Mouse (Mus musculus): Measurements from ENCODE around the gene Atp5k.

Gene Atp5k

DNA sequence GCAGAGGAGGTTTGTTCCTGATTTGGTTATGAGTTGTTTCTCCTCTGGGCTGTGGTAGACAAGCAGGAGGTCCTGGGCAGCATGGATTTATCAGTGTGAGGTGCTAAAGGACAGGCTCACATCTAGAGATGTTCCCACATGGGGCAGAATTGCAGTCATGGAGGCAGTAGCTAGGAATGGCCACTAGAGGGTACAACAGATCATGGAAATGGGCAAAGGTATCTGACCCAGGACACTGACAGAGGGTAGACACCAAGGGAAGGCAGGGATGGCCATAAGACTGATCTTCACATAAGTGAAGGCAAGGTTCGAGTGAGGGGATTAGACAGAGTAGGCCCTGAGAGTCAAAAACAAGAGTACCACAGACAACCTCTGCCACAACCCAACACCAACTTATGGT, 7.1 kb downstream of the Atp5k start:
- DNase-seq (ENCODE audit: low spot score in 2 of 2), result peak; percentile 42 to 59

DNA sequence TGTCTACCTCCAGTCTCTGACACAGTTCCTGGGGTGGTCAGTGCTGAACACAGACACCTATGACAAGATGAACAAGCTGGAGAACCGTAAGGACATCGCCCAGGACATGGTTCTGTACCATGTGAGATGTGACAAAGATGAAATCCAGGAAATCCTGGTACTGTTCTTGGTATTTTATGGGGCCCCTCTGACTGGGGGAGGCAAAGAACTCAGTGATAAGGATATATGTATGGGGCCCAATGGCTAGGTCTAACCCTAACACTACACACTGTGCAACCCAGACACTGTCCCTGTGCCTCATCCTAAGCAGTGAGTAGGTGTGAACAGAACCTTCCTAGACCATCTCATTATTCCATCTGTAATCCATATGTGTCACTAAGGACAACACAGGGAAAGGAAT, 10.8 kb downstream of the Atp5k start:
- no peak for DNase-seq (ENCODE audit: low spot score in 2 of 2)

DNA sequence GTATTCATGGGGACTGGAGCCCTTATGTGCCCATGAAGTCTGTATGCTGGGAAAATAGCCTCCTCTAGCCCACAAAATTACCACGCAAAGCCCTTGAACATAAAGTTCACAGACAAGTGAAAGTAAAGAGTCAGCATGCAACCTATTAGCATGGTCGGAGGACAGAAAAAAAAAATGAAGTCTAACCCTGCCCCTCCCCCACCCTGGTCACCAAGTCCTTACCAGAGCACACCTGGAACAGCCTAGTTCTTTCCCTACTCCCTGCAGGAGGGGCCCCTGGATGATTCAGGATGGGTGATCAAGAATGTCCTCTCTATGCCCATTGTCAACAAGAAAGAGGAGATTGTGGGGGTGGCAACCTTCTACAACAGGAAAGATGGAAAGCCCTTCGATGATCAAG, 11.5 kb downstream of the Atp5k start:
- no peak for DNase-seq (ENCODE audit: low spot score in 2 of 2)

DNA sequence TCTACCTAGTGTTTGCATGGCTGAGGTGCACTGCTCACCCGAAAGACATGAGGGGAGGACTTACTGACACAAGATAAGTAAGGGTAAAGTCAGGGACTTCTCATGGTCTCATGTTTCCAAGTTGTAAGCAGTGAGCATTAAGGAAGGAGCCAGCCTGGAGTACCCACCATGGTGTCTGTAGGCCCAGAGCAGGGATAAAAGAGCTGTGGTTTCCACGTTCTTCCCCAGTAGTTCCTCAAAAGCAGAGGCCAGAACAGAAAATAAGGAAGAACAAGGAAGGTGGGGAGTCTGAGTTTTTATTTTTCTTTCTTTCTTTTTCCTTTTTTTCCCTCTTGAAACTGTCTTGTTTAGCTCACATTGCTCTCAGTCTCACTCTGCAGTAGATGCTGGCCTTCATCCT, 19.5 kb downstream of the Atp5k start:
- no peak for DNase-seq (ENCODE audit: low spot score in 2 of 2)

DNA sequence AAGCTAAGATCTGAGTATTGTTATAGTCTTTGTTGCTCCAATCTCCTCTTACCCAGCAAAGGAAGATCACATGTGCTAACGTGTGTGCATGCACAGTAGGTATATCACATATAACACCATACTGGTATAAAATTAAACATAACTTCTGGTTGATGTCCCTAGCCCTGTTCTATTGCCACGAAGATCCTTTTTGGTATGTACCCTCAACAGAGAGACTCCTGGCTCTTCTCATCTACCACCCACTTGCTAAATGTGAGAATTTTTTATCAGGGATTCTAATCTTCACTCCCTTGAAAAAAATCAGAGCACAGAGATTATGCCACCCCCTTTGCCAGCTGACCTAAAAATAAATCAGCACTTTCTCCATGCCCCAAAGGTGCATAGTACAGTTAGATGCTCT, 27.3 kb downstream of the Atp5k start:
- DNase-seq (ENCODE audit: low spot score in 2 of 2), result peak in 1 of 2 experiments; percentile 33

DNA sequence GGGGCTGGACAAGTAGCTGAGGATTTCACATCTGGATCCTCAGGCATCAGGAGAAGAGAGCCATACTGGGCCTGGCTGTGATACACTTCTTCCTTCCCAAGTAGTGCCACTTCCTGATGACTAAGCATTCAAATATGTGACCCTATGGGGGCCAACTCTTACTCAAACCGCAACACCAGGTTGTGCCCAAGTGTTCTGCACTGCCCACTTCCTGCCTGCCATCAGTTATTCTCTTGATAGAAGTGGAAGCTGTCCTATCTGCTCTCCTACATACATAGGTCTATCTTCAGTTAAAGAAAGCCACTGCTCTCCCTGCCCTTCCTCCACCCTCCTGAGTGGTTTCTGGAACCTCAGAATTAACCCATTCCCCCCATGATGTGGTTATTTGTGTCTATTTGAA, 28.8 kb downstream of the Atp5k start:
- DNase-seq (ENCODE audit: low spot score in 2 of 2), result no peak

DNA sequence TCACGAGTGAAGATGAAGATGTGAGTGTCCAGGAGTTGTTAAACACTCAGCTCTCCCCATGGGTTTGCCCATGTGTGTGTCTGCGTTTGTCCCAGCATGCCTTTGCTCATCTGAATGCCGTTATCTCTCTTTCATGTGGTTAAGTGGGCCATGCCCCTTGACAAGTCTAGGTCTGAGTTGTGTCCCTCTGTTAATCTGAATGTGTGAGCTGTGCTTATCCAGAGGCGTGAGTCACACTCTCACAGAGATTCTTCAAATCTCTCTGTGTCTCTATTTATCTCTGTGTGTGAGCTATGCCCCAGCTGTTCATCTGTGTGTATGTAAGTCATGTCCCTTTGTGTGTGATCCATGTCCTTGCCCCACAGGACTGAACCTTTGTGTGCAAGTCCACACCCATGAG, 30.8 kb downstream of the Atp5k start:
- DNase-seq (ENCODE audit: low spot score in 2 of 2), result no peak

DNA sequence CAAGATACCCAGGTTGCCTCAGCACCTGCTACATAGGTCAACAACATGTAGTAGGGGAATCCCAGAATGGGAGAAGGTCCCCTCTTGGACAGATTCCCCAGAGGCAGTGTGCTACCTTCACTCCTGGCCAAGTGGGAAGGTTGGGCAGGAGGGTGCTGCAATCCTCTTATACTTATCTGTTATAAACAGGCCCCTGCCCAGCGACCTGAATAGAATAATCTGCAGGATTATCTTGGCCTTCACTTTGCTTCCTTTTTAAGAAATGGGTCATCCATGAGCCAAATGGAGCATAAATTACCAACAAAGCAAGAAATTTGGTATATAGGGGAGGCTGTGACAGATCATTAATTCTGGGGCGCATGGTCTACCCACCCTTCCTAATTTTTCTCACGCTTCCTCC, 44.5 kb downstream of the Atp5k start:
- no peak for DNase-seq (ENCODE audit: low spot score in 2 of 2)

DNA sequence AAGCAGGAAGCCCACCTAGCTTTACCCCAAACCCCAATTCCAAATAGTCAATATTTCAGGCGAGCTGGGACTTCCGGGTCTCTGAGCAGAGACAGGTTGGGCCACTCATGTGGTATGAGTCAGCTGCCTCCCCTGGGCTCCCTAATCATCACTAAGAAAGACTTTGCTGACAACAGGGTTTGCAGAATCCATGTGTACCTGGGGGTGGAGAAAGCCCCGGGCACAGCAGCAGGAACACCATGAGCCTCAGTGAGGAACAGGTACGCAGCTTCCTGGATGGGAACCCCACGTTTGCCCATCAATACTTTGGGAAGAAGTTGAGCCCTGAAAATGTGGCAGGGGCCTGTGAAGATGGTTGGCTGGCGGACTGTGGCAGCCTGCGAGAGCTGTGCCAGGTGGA, 46.0 kb downstream of the Atp5k start, which contains the start of gene Pde6b:
Pde6b (plus strand) TSS at position 191 of the 400 bp plus-strand sequence.
- DNase-seq (ENCODE audit: low spot score in 2 of 2), result no peak

DNA sequence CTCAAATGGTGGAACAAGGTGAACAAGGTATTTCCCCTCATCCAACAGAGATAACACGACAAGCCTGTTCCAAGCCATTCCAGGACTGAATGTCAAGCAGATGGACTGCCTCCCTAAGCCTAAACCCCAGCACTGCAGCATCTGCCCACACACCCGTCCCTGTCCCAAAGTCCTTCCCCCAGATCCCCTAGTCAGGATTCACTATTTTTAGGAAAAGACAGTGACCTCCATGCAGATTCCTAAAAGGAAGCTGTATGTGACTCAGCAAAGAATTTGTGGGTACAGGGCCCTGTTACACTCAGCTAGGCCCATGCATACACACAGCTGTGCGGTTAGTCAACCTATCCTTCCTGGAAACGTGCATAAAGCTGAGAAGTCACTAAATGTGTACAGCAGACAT, 47.8 kb downstream of the Atp5k start:
- no peak for DNase-seq (ENCODE audit: low spot score in 2 of 2)

DNA sequence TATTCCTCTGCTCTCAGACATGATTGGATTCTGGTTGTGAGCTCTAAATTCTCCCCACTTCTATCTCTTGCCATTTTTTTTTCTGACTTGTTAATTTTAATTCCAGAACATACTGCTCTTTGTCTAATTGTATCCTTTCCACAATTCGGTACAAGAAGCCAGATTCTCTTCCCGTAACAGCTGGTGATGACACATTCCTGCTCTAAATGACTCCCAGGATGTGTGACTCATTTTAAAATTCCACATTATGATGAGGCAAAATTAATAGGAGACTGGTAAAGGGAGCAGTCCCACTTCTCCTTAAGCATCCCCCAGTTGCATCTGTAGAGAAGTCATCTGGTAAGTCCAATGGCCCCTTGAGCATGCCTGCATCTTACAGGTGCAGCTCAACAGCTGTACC, 48.6 kb downstream of the Atp5k start:
- peak; percentile 44 to 75 for DNase-seq (ENCODE audit: low spot score in 2 of 2)

All from frontal cortex, postnatal 36 days (tissue).